Mouse (Mus musculus) myocyte (in vitro differentiated cells): ENCODE data around the gene Zfp646.
A peak's percentile ranks its signal among the peaks of the same experiment; 100 is the strongest.

Experiments used
- CEBPB ChIP-seq: IDR thresholded peaks from 2 replicates; pipeline ENCODE4 v1.6.1; 2011; ENCODE audit warnings: mild to moderate bottlenecking, moderate library complexity; ENCODE audit not compliant: poor library complexity, insufficient read depth, severe bottlenecking
- E2F4 ChIP-seq: IDR thresholded peaks from one replicate; pipeline ENCODE4 v1.6.1; 2011; ENCODE audit warnings: mild to moderate bottlenecking, control low read depth, moderate library complexity; ENCODE audit not compliant: insufficient read depth
- MAX ChIP-seq: IDR thresholded peaks from one replicate; pipeline ENCODE4 v1.6.1; 2011; ENCODE audit warnings: low read depth, mild to moderate bottlenecking, control low read depth
- MYOD1 ChIP-seq, 3 experiments: IDR thresholded peaks; one replicate each; pipeline ENCODE4 v1.6.1; 2011; ENCODE audit warnings: control low read depth in 2 of 3, low read depth in 2 of 3, mild to moderate bottlenecking in 2 of 3, moderate library complexity in 1 of 3; ENCODE audit not compliant: insufficient read length in 2 of 3, control insufficient read depth in 1 of 3
- MYOG ChIP-seq, 3 experiments: IDR thresholded peaks; one replicate each; pipeline ENCODE4 v1.6.1; 2011; ENCODE audit warnings: control low read depth in 2 of 3, low read depth in 2 of 3, mild to moderate bottlenecking in 2 of 3; ENCODE audit not compliant: insufficient read length in 2 of 3, control insufficient read depth in 1 of 3, insufficient read depth in 1 of 3
- POLR2A ChIP-seq: IDR thresholded peaks from one replicate; pipeline ENCODE4 v1.6.1; 2011; ENCODE audit warnings: low read depth, mild to moderate bottlenecking, control low read depth, moderate library complexity; ENCODE audit not compliant: insufficient read length
- POLR2AphosphoS2 ChIP-seq: IDR thresholded peaks from one replicate; pipeline ENCODE4 v1.6.1; 2011; ENCODE audit warnings: low read depth, control low read depth; ENCODE audit not compliant: insufficient read length
- SRF ChIP-seq: IDR thresholded peaks from one replicate; pipeline ENCODE4 v1.6.1; 2011; ENCODE audit warnings: low read depth; ENCODE audit not compliant: control insufficient read depth, insufficient read length
- TCF12 ChIP-seq: IDR thresholded peaks from one replicate; pipeline ENCODE4 v1.6.1; 2011; ENCODE audit warnings: mild to moderate bottlenecking, control low read depth; ENCODE audit not compliant: poor library complexity, insufficient read depth, severe bottlenecking
- TCF3 ChIP-seq: IDR thresholded peaks from one replicate; pipeline ENCODE4 v1.6.1; 2011; ENCODE audit warnings: low read depth, control low read depth; ENCODE audit not compliant: insufficient read length
- USF1 ChIP-seq: IDR thresholded peaks from one replicate; pipeline ENCODE4 v1.6.1; 2011; ENCODE audit warnings: low read depth, mild to moderate bottlenecking, control low read depth, moderate library complexity

DNA sequence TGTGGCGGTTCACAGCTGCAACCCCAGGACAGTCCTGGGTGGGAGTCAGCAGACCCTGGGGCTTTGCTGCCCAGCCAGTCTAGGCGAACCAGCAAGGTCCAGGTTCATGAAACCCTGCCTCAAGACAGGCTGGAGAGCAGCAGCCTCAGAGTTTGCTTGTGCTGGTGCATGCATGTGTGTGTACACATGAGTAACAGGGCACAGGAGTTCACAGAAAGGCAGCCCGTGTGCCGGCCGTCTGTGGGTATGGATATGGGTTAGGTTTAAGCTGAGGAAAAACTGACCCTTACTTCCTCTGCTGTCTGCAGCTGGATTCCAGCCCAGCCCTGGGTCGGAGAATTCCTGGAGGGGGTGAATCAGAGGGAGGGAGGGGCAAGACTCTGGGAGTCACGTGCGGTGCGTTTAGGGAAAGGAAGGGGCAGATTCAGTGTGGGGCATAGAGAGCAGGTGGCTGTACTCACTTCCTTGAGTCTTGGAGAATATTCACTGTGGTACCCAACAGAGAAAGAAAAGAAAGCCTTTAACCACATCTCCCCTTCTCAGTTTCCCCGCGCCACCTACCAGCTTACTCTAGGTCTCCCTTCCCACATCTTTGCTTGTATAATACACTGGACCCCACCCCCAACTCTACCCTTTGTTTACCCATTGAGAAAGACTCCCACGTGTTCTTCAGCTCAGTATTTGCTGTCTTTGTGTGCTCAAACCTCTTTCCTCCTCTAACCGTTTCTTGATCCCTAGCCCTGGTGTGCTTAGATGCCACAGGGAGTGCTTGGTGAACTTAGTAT lies 55.5 kb downstream of the Zfp646 start:
- TF ChIP-seq MYOD1 (IDR thresholded peaks at IDR 0.05; ENCODE audit: control insufficient read depth in 1 of 3, insufficient read length in 2 of 3, low read depth in 2 of 3) (peak in 2 of 3 experiments; percentile 4 to 11), POLR2A (no peak), USF1 (peak; percentile 91), E2F4 (no peak), MYOG (IDR thresholded peaks at IDR 0.05; ENCODE audit: control insufficient read depth in 1 of 3, insufficient read depth in 1 of 3, insufficient read length in 2 of 3, low read depth in 2 of 3) (no peak), CEBPB (no peak), TCF3 (no peak), MAX (no peak), SRF (no peak), POLR2AphosphoS2 (no peak), TCF12 (no peak)
